Mouse (Mus musculus): Measurements from ENCODE around the gene Siglec1. TPM values are rescaled to one million over a fixed set of nuclear protein-coding genes. Genes with fewer than 3 reads are reported as not detected.
"Not testable (repeated sequence)": the region's sequence is repeated elsewhere in the genome, so short reads cannot be mapped to it uniquely, and the experiment has no call there.

Gene Siglec1
- polyA plus RNA-seq, 1 experiment from 2014 or later, result 0.10 TPM

DNA sequence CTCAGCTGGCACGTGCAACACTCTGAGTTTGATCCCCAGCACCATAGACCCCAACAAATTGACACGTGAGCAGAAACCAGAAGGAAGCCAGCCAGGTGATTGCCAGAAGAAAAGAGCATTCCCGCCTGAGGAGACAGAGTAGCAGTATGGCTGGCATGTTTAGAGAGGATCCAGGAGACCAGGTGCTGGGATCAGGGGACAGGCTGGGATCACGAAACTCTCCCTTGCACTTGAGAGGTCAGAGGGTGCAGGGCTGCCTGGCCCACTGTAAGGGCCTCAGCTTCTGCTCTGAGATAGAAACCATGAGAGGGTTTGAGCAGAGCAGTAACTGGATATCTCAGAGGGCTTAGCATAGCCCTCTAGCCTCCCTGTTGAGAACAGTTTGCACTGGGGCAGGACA is 18.5 kb upstream of the Siglec1 start:
- not testable (repeated sequence) for ATAC-seq (ENCODE audit: low FRiP score); H3K36me3 ChIP-seq (ENCODE audit: control insufficient read depth, insufficient read depth, low read length); H3K4me2 ChIP-seq; H3K27me3 ChIP-seq (ENCODE audit: control insufficient read depth, insufficient read depth, low read length); H3K27ac ChIP-seq (ENCODE audit: low read depth, low read length); H3K4me1 ChIP-seq (ENCODE audit: control insufficient read depth, insufficient read depth, low read length); DNase-seq (ENCODE audit: low spot score, missing footprints); H3K9me3 ChIP-seq (ENCODE audit: control insufficient read depth, low read length); H3K4me3 ChIP-seq (ENCODE audit: low read depth, low read length); H3K9ac ChIP-seq (ENCODE audit: low read length)
- 75% methylated on average over 4 of the region's 4 CpGs for WGBS

DNA sequence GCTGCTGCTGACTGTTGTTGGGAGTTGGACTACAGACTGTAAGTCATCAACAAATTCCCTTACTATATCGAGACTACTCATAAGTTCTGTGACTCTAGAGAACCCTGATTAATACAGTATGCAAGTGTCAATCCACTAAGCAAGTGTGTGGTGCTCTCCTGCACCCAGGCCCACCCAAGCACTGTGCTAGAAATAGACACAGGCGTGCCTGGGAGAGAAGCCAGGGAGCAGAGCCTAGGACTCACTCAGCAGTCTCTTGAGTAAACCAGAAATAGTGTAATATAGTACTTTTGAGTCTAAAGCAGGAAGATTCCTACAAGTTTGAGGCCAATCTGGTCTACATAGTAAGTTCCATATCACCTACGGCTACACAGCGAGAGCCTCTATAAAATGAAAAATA is 17.5 kb upstream of the Siglec1 start:
- no peaks in the 10 kb centered on the region for H3K9me3 ChIP-seq (ENCODE audit: control insufficient read depth, low read length)
- ATAC-seq (ENCODE audit: low FRiP score) (no peak), DNase-seq (ENCODE audit: low spot score, missing footprints) (no peak)
- WGBS, result 86% methylated on average over 4 of the region's 4 CpGs
- no peak overlapping the region for H3K4me3 ChIP-seq (ENCODE audit: low read depth, low read length)
- H3K4me1 ChIP-seq (ENCODE audit: control insufficient read depth, insufficient read depth, low read length), result no peaks in the 10 kb centered on the region
- H3K27ac ChIP-seq (ENCODE audit: low read depth, low read length), result no peak overlapping the region
- H3K9ac ChIP-seq (ENCODE audit: low read length), result no peak overlapping the region
- H3K36me3 ChIP-seq (ENCODE audit: control insufficient read depth, insufficient read depth, low read length), result no peaks in the 10 kb centered on the region
- no peak overlapping the region for H3K4me2 ChIP-seq
- H3K27me3 ChIP-seq (ENCODE audit: control insufficient read depth, insufficient read depth, low read length), result no peaks in the 10 kb centered on the region

DNA sequence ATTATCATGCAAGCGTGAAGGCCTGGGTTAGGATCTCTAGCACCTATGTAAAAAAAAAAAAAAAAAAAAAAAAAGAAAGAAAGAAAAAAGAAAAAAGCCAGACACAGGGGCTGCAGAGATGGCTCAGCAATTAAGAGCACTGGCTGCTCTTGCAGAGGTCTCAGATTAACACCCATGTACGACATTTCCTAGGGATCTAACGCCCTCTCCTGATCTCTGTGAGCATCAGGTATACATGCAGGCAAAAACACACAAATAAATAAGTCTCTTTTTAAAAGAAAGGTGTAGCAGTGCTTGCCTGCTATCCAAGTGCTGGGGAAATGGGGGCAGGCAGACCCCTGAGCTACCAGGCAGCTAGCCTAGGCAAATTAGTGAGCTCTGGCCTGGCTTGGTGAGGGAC is 15.0 kb upstream of the Siglec1 start:
- no peak for DNase-seq (ENCODE audit: low spot score, missing footprints)
- Histone ChIP-seq H3K4me1 (ENCODE audit: control insufficient read depth, insufficient read depth, low read length) (peaks cover under 1% of the 10 kb centered on the region; the same call in 1 of the 2 replicates), H3K9ac (ENCODE audit: low read length) (no peak overlapping the region), H3K4me2 (no peak overlapping the region), H3K27ac (ENCODE audit: low read depth, low read length) (no peak overlapping the region), H3K9me3 (ENCODE audit: control insufficient read depth, low read length) (no peaks in the 10 kb centered on the region), H3K4me3 (ENCODE audit: low read depth, low read length) (no peak overlapping the region), H3K27me3 (ENCODE audit: control insufficient read depth, insufficient read depth, low read length) (no peaks in the 10 kb centered on the region), H3K36me3 (ENCODE audit: control insufficient read depth, insufficient read depth, low read length) (no peaks in the 10 kb centered on the region)
- 49% methylated on average over 3 of the region's 3 CpGs for WGBS
- ATAC-seq (ENCODE audit: low FRiP score), result no peak

DNA sequence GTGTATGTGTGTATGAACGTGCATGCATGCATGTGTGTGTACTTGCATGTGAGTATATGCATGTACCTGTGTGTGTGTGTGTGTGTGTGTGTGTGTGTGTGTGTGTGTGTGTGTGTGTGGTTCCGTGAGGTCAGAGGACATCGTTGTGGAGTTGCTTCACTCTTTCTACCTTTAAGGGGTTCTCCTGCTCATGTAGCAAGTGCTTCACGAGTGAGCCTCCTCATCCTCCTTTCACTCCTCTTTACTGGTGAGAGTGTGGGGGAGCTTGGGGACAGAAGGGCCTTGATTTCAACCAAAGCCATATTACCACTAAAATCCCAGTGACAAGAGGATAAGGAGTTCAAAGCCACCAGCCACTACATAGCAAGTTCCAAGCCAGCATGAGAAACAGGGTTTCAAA is 10.5 kb upstream of the Siglec1 start:
- Histone ChIP-seq H3K9ac (ENCODE audit: low read length) (no peak overlapping the region), H3K36me3 (ENCODE audit: control insufficient read depth, insufficient read depth, low read length) (no peaks in the 10 kb centered on the region), H3K27me3 (ENCODE audit: control insufficient read depth, insufficient read depth, low read length) (no peaks in the 10 kb centered on the region), H3K4me3 (ENCODE audit: low read depth, low read length) (no peak overlapping the region), H3K9me3 (ENCODE audit: control insufficient read depth, low read length) (no peaks in the 10 kb centered on the region), H3K27ac (ENCODE audit: low read depth, low read length) (no peak overlapping the region), H3K4me2 (no peak overlapping the region), H3K4me1 (ENCODE audit: control insufficient read depth, insufficient read depth, low read length) (peaks cover 4% of the 10 kb centered on the region)
- 87% methylated on average over 4 of the region's 4 CpGs for WGBS
- DNase-seq (ENCODE audit: low spot score, missing footprints) (no peak), ATAC-seq (ENCODE audit: low FRiP score) (no peak)

DNA sequence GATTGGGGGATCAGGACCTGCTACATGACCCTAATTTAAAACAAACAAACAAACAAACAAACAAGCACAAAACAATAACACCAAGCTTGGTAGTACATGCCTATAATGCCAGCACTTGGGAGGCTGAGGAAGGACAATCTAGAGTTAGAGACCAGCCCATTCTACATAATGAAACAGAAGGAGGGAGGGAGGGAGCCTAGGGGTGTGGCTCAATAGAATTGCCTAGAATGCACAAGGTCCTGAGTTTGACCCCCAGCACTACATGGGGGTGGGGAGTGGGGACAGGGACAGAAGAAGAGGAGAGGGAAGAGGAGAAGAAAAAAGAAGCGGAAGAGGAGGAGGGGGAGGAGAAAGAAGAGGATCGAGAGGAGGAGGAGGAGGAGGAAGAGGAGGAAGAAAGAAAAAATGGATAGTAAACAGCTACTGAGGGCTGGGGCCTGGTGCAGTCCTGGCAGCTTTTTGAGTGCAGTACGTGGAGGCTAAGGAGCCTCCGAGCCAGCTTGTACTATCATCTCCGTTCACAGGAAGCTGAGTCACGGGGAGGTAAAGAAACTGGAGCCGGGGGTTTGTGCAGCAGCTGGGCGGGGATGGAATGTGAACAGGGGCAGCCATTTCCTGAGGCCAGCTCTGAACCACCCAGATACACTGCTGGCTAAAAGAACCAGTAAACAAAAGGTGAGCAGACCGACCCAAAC is 9.7 kb upstream of the Siglec1 start:
- ATAC-seq (ENCODE audit: low FRiP score), result 0 out of 2 replicates have a peak, but pooled peaks have one; percentile 52
- Histone ChIP-seq H3K4me3 (ENCODE audit: low read depth, low read length) (no peak overlapping the region), H3K9ac (ENCODE audit: low read length) (peak overlapping the region; percentile 42; the same call in 1 of the 2 replicates), H3K27ac (ENCODE audit: low read depth, low read length) (0 out of 2 replicates have a peak overlapping the region, but pooled peaks have one; percentile 14), H3K27me3 (ENCODE audit: control insufficient read depth, insufficient read depth, low read length) (no peaks in the 10 kb centered on the region), H3K4me1 (ENCODE audit: control insufficient read depth, insufficient read depth, low read length) (peaks cover 4% of the 10 kb centered on the region), H3K4me2 (no peak overlapping the region), H3K9me3 (ENCODE audit: control insufficient read depth, low read length) (no peaks in the 10 kb centered on the region), H3K36me3 (ENCODE audit: control insufficient read depth, insufficient read depth, low read length) (no peaks in the 10 kb centered on the region)
- 22% methylated on average over 9 of the region's 9 CpGs for WGBS
- DNase-seq (ENCODE audit: low spot score, missing footprints), result peak; percentile 89

DNA sequence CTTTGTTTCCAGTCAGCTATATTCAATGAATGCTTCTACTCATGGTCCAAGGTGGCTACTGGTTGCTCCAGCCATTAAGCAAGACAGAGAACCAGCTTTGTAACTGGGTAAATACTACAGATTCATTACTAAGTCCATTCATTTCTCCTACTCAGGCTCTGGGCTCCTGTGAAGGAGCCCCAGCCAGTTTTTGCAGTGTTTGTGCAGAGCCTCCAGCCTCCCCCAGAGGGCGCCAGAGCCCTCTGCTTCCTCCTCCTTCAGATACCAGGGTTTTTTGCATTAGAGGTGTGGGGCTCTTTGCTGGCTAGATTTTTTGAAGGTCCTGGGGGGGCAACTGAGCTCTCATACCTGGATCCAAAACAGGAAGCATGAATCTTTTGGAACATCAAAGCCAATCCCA is 8.3 kb upstream of the Siglec1 start:
- H3K4me1 ChIP-seq (ENCODE audit: control insufficient read depth, insufficient read depth, low read length), result peaks cover 4% of the 10 kb centered on the region
- 0% methylated on average over 1 of the region's 1 CpGs for WGBS
- ATAC-seq (ENCODE audit: low FRiP score), result peak; percentile 70; the same call in 1 of the 2 replicates

DNA sequence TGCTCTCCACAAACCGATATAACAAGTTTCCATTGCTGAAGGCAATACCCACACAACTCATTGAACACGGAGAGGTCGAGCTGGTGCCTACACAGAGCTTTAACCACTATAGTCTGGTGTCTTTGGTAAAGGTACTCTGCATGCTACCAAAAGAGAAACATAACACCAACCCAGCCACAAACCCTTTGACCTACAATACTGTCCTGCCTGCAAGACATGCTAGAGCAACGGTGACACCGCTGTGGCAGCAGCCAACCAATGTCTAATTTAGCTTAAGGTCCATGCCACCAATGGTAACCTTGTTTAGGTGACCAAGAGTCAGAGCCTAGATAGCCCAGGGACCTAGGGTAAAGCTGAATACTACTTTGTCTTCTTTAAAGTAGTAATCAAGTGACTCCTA is 7.0 kb upstream of the Siglec1 start:
- DNase-seq (ENCODE audit: low spot score, missing footprints) (no peak), ATAC-seq (ENCODE audit: low FRiP score) (no peak)
- no peak overlapping the region for H3K4me2 ChIP-seq
- no peak overlapping the region for H3K4me3 ChIP-seq (ENCODE audit: low read depth, low read length)
- H3K4me1 ChIP-seq (ENCODE audit: control insufficient read depth, insufficient read depth, low read length), result peaks cover 4% of the 10 kb centered on the region
- 87% methylated on average over 5 of the region's 5 CpGs for WGBS
- H3K9me3 ChIP-seq (ENCODE audit: control insufficient read depth, low read length), result no peaks in the 10 kb centered on the region
- no peak overlapping the region for H3K27ac ChIP-seq (ENCODE audit: low read depth, low read length)
- H3K9ac ChIP-seq (ENCODE audit: low read length), result no peak overlapping the region
- H3K27me3 ChIP-seq (ENCODE audit: control insufficient read depth, insufficient read depth, low read length), result no peaks in the 10 kb centered on the region
- no peaks in the 10 kb centered on the region for H3K36me3 ChIP-seq (ENCODE audit: control insufficient read depth, insufficient read depth, low read length)

More for the DNA sequence above, 8.3 kb upstream of the Siglec1 start:
- Histone ChIP-seq H3K4me2 (no peak overlapping the region), H3K9me3 (ENCODE audit: control insufficient read depth, low read length) (no peaks in the 10 kb centered on the region), H3K4me3 (ENCODE audit: low read depth, low read length) (no peak overlapping the region), H3K27ac (ENCODE audit: low read depth, low read length) (no peak overlapping the region), H3K36me3 (ENCODE audit: control insufficient read depth, insufficient read depth, low read length) (no peaks in the 10 kb centered on the region), H3K9ac (ENCODE audit: low read length) (no peak overlapping the region), H3K27me3 (ENCODE audit: control insufficient read depth, insufficient read depth, low read length) (no peaks in the 10 kb centered on the region)
- DNase-seq (ENCODE audit: low spot score, missing footprints), result peak; percentile 98

DNA sequence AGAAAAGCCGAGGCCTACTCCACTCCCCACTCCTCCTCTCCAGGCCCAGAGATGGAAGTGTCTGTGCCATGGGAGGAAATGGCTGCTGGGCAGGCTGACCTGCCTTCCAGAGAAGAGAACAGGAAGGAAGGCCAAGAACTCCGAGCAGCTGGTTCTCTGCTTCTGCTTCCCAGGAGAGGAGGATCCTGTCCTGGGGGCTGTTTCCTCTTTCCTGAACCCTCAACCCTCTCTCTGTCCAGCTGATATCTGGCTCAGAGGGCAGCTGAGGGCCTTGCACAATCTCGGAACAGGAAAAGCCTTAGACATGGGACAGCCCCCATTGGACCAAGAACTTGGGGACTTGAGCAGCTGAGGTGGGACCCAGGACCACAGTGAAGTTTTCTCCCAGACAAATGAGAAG is 4.3 kb upstream of the Siglec1 start:
- no peaks in the 10 kb centered on the region for H3K27me3 ChIP-seq (ENCODE audit: control insufficient read depth, insufficient read depth, low read length)
- no peaks in the 10 kb centered on the region for H3K9me3 ChIP-seq (ENCODE audit: control insufficient read depth, low read length)
- 79% methylated on average over 3 of the region's 3 CpGs for WGBS
- no peak overlapping the region for H3K4me3 ChIP-seq (ENCODE audit: low read depth, low read length)
- H3K36me3 ChIP-seq (ENCODE audit: control insufficient read depth, insufficient read depth, low read length), result no peaks in the 10 kb centered on the region
- no peak overlapping the region for H3K9ac ChIP-seq (ENCODE audit: low read length)
- H3K4me2 ChIP-seq, result no peak overlapping the region
- H3K4me1 ChIP-seq (ENCODE audit: control insufficient read depth, insufficient read depth, low read length), result no peaks in the 10 kb centered on the region
- ATAC-seq (ENCODE audit: low FRiP score) (no peak), DNase-seq (ENCODE audit: low spot score, missing footprints) (no peak)
- no peak overlapping the region for H3K27ac ChIP-seq (ENCODE audit: low read depth, low read length)

DNA sequence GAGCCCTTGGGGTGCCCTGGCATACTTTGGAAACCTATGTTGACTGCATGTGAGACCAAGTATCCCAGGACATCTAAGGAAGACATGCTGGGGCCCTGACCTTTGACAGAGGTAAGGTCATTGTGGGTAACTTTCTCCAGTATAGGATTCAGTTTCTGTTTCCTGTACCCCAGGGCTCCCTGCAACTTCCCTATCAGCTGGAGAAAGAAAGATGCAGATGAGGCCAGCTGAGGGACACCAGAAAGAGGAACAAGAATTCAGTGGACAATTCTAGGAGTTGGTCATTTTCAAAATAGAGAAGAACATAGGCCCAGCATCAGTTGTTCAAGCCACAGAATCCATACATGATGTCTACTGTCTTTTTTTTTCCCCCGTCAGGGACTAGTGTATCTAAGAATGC is 3.1 kb upstream of the Siglec1 start:
- H3K27ac ChIP-seq (ENCODE audit: low read depth, low read length), result no peak overlapping the region
- no peak overlapping the region for H3K4me3 ChIP-seq (ENCODE audit: low read depth, low read length)
- H3K9ac ChIP-seq (ENCODE audit: low read length), result no peak overlapping the region
- no peaks in the 10 kb centered on the region for H3K4me1 ChIP-seq (ENCODE audit: control insufficient read depth, insufficient read depth, low read length)
- no peak overlapping the region for H3K4me2 ChIP-seq
- ATAC-seq (ENCODE audit: low FRiP score) (no peak), DNase-seq (ENCODE audit: low spot score, missing footprints) (no peak)
- no peaks in the 10 kb centered on the region for H3K27me3 ChIP-seq (ENCODE audit: control insufficient read depth, insufficient read depth, low read length)
- no peaks in the 10 kb centered on the region for H3K36me3 ChIP-seq (ENCODE audit: control insufficient read depth, insufficient read depth, low read length)
- no peaks in the 10 kb centered on the region for H3K9me3 ChIP-seq (ENCODE audit: control insufficient read depth, low read length)
- WGBS, result 82% methylated on average over 1 of the region's 1 CpGs

All from midbrain, embryonic 11.5 days (tissue).